Mouse (Mus musculus) heart, postnatal 0 days (tissue): ENCODE data around the gene Tuba1a.

ENCODE experiments used
- CTCF ChIP-seq: IDR thresholded peaks from 2 replicates; pipeline ENCODE4 v1.5.1; 2016; ENCODE audit warnings: antibody characterized with exemption, control low read depth, low read depth
- EP300 ChIP-seq: IDR thresholded peaks from 2 replicates; pipeline ENCODE4 v1.6.1; 2016; ENCODE audit warnings: antibody characterized with exemption, low read depth

DNA sequence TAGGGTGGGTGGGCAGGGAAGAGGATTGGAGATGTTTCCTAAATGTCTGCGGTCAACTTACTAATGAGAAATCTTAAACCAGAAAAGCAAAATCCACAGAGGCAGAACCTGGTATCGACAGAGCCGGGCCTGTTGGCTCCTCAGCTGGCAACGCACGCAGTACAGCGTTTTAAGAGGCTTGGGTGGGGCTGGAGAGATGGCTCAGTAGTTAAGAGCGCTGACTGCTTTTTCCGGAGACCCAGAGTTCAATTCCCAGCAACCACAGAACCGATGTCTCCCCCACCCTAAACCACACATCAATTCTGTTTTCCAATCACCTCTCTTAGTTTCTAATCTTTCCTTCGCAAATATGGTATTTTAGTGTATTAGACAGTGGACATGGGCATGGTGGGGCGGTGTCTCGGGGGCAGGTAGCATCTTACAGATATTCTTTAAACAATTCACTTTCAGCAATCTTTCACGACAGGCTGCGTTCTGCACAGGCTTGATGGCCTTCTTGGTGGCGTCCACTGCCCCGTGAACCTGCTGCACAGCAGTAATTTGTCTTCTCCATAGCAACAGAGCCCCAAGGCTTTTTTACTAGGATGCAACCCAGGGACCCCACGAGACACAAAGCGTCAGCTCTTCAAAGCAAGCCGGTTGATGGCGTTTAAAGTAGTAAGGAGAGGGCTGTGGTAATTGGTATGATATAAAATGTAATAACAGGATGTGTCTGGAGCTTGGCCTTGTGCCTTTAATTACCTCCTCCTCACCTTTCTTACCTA is 25.1 kb upstream of the Tuba1a start:
- TF ChIP-seq CTCF (no peak), EP300 (no peak)
